Mouse (Mus musculus) erythroblast, adult 5-6 weeks (primary cell): ENCODE measurements around the gene Plbd2. TPM values are rescaled to one million over a fixed set of nuclear protein-coding genes. Genes with fewer than 3 reads are reported as not detected.

Experiments
- ATAC-seq: replicated peaks from 2 replicates; pipeline ENCODE4 v1.8.0; 2016; ENCODE audit warnings: moderate number of reproducible peaks, mild to moderate bottlenecking, moderate TSS enrichment, inconsistent platforms; ENCODE audit not compliant: poor library complexity, low FRiP score, severe bottlenecking
- total RNA-seq, 2 experiments: library from RNA; stranded (forward) in 1 of 2; stranded (reverse) in 1 of 2; fragments of 150-400 nt in 1 of 2; fragments of 200-764, 138-1000 nt in 1 of 2; gene quantifications; 2 replicates each; pipeline versions ENCODE4 v1.2.3 to v1.2.4; 2015 to 2017; ENCODE audit warnings: low replicate concordance in 2 of 2

The Plbd2 gene
- total RNA-seq, 2 experiments from 2014 or later = 3.8 to 7.7 TPM

- peak; percentile 78 for ATAC-seq
Observed at GRCm38 (mm10) chr5:120440733-120441132, 62.7 kb downstream of the Plbd2 start.

GRCm38 (mm10) chr5:120439887-120440670, 63.3 kb downstream of the Plbd2 start:
- no peak for ATAC-seq

DNA sequence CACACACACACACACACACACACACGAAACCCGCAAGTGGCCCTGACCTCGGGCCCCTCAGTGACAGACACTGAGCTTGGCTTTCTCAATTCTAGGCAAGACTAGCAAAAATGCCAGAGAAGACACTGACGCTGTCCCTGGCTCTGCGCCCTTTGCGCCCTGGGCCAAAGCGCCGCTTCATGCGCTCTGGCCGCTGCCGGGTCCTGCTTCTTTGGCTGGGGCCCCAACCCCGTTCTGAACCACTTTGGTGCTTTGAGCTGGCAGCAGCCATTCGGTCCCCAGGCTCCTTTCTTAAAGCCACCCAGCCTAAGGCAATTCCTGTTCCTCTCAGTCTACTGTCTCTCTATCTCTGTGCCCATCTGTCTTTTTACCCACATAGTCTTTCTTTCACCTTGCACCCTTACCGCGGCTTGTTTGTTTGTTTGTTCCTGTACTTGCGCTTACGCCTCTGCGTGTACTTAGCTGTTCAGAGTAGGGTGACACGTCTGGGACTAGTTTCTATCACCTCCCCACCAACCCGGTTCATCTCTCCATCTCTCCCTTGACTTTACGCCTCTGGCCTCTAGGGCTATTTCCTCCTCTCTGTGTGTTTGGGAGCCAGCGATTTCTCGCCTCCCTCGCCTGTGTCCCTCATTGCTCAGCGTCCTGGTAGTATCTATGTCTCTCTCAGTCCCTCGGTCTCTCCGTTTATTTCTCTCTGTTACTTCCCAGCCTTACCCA, 64.3 kb downstream of the Plbd2 start:
- ATAC-seq = no peak

GRCm38 (mm10) chr5:120438469-120438868, 65.0 kb downstream of the Plbd2 start:
- no peak for ATAC-seq

DNA sequence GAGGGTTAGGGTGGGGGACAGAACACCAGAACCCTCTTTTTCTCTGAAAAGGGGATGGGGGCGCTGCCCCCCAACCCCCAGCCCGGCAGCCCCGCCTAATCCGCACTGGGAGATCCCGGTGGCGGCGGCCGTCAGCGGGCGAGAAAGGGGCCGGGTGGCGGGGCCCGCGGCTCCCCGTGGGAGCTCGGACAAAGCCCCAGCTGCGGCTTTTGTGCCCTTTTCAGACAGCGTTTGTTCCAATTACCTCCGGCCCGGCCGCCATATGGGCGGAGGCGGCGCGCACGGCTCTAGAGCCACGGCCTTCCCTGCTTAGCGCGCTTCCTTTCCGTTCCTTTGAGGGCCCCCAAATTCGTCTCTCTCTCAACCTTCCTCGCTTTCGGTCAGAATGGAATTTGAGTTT, 65.4 kb downstream of the Plbd2 start:
- no peak for ATAC-seq

DNA sequence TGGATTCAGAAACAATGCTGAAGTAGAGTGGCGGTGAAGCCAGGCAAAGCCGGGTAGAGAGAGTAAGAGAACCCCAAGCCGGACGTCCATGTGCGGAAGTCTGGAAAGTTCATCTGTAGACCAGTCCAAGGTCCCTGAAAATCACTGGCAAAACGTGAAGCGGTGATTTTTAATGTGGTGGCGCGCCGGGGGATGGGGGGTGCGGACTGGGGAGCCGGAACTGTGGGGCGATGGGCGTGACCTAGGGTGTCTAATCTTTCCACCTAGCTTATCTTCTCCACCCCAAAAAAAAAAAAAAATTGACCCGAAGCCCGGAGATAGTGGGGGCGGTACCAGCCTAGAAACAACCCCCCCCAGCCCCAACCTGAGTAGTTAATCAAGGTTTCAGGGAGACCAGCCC, 65.9 kb downstream of the Plbd2 start:
- ATAC-seq = no peak

DNA sequence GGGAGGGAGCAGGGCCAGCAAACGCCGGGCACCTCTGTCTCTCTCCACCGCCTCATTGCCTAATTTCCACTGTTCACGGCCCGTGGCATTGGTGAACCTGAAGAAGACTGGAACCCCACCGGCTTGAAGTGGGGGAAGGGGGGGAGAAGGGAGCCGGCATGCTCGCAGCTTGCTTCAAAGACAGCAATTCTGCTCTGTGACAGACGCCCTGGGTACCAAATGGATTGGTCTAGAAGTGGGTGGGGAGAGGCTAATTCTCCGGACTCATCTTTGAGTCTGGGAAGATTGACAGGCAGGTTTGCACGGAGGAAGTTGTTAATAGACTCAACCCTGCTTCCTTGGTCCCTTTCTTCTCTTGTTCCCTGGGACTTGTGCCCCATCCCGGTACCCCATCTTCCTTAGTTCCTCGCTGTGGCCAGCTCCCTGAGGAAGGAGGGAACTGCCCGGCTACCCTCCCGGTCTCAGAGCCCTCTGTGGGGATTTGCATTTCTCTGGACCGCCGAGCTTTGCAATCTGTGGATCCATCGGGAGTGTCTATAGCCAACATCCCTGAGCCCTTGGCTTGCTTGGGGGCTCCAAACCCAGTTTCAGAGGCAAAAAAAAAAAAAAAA, 66.4 kb downstream of the Plbd2 start:
- no peak for ATAC-seq

- no peak for ATAC-seq
Observed at GRCm38 (mm10) chr5:120435731-120436501, 67.5 kb downstream of the Plbd2 start.

GRCm38 (mm10) chr5:120435006-120435681, 68.3 kb downstream of the Plbd2 start:
- ATAC-seq = no peak

- ATAC-seq = no peak
Observed at GRCm38 (mm10) chr5:120434231-120434735, 69.1 kb downstream of the Plbd2 start.

Other genes with a start within 250 kb of the Plbd2 start
- gene Lhx5, start 71.9 kb downstream of the Plbd2 start, total RNA-seq (2015; ENCODE audit: low replicate concordance) = not detected in 2 replicates
- not detected in 2 replicates for gene Lhx5, start 71.9 kb downstream of the Plbd2 start, total RNA-seq (2017; ENCODE audit: low replicate concordance)
- not detected in 2 replicates for gene Sdsl, start 30.8 kb downstream of the Plbd2 start, total RNA-seq (2015; ENCODE audit: low replicate concordance)
- 3.4 and 3.9 TPM in 2 replicates for gene Sdsl, start 30.8 kb downstream of the Plbd2 start, total RNA-seq (2017; ENCODE audit: low replicate concordance)
- not detected in 2 replicates for gene Sds, start 27.1 kb downstream of the Plbd2 start, total RNA-seq (2015; ENCODE audit: low replicate concordance)
- not detected in 2 replicates for gene Sds, start 27.1 kb downstream of the Plbd2 start, total RNA-seq (2017; ENCODE audit: low replicate concordance)
- gene Slc8b1, start 7.5 kb upstream of the Plbd2 start, total RNA-seq (2015; ENCODE audit: low replicate concordance) = 14.2 and 17.1 TPM in 2 replicates
- 6.1 and 8.4 TPM in 2 replicates for gene Slc8b1, start 7.5 kb upstream of the Plbd2 start, total RNA-seq (2017; ENCODE audit: low replicate concordance)
- 199 and 213 TPM in 2 replicates for gene Tpcn1, start 85.0 kb upstream of the Plbd2 start, total RNA-seq (2015; ENCODE audit: low replicate concordance)
- 147 and 161 TPM in 2 replicates for gene Tpcn1, start 85.0 kb upstream of the Plbd2 start, total RNA-seq (2017; ENCODE audit: low replicate concordance)
- gene Iqcd, start 85.4 kb upstream of the Plbd2 start, total RNA-seq (2015; ENCODE audit: low replicate concordance) = 3.8 and 10.4 TPM in 2 replicates
- 15.2 and 21.7 TPM in 2 replicates for gene Iqcd, start 85.4 kb upstream of the Plbd2 start, total RNA-seq (2017; ENCODE audit: low replicate concordance)
- 2.7 and 3.8 TPM in 2 replicates for gene Rita1, start 109.0 kb upstream of the Plbd2 start, total RNA-seq (2015; ENCODE audit: low replicate concordance)
- gene Rita1, start 109.0 kb upstream of the Plbd2 start, total RNA-seq (2017; ENCODE audit: low replicate concordance) = 0.84 TPM in 1 of 2 replicates, not detected in the other
- 1.7 and 1.9 TPM in 2 replicates for gene Ddx54, start 109.1 kb upstream of the Plbd2 start, total RNA-seq (2015; ENCODE audit: low replicate concordance)
- gene Ddx54, start 109.1 kb upstream of the Plbd2 start, total RNA-seq (2017; ENCODE audit: low replicate concordance) = 5.2 and 6.0 TPM in 2 replicates
- not detected in 2 replicates for gene Cfap73, start 130.6 kb upstream of the Plbd2 start, total RNA-seq (2015; ENCODE audit: low replicate concordance)
- not detected in 2 replicates for gene Cfap73, start 130.6 kb upstream of the Plbd2 start, total RNA-seq (2017; ENCODE audit: low replicate concordance)
- gene Rasal1, start 145.2 kb upstream of the Plbd2 start, total RNA-seq (2015; ENCODE audit: low replicate concordance) = not detected in 2 replicates
- gene Rasal1, start 145.2 kb upstream of the Plbd2 start, total RNA-seq (2017; ENCODE audit: low replicate concordance) = not detected in 2 replicates
- gene Dtx1, start 208.3 kb upstream of the Plbd2 start, total RNA-seq (2015; ENCODE audit: low replicate concordance) = not detected in 2 replicates
- not detected in 2 replicates for gene Dtx1, start 208.3 kb upstream of the Plbd2 start, total RNA-seq (2017; ENCODE audit: low replicate concordance)
- gene Oas2, start 246.2 kb upstream of the Plbd2 start, total RNA-seq (2015; ENCODE audit: low replicate concordance) = 10.2 and 17.9 TPM in 2 replicates
- gene Oas2, start 246.2 kb upstream of the Plbd2 start, total RNA-seq (2017; ENCODE audit: low replicate concordance) = 3.8 and 7.0 TPM in 2 replicates